Mouse (Mus musculus) limb, embryonic 14.5 days (tissue): ENCODE data around the gene Lhfp. TPM values are rescaled to one million over a fixed set of nuclear protein-coding genes. Genes with fewer than 3 reads are reported as not detected.

ENCODE experiments used
- ATAC-seq: fragments of 200-750 bp; cut with Nextera tagmentation; 2 replicates; pipeline ENCODE4 v1.8.0; 2017; ENCODE audit warnings: low read depth, moderate number of reproducible peaks, moderate TSS enrichment; ENCODE audit not compliant: low FRiP score
- DNase-seq: peaks from one replicate; pipeline ENCODE4 v3.0.0-alpha.2; 2015; ENCODE audit warnings: low spot score
- H3K27ac ChIP-seq: fragments of 300-500 bp; sonication (generic); replicated peaks from 2 replicates; pipeline ENCODE4 v1.5.1; 2014; ENCODE audit warnings: low read depth, mild to moderate bottlenecking, low read length, moderate library complexity, mixed read lengths
- H3K27me3 ChIP-seq: fragments of 300-500 bp; sonication (generic); 2 replicates; pipeline ENCODE4 v1.6.1; 2014; ENCODE audit warnings: low read length, mixed read lengths; ENCODE audit not compliant: control insufficient read depth, insufficient read depth
- H3K36me3 ChIP-seq: fragments of 300-500 bp; sonication (generic); 2 replicates; pipeline ENCODE4 v1.6.1; 2014; ENCODE audit warnings: mild to moderate bottlenecking, low read length, moderate library complexity, mixed read lengths; ENCODE audit not compliant: control insufficient read depth, insufficient read depth
- H3K4me1 ChIP-seq: fragments of 300-500 bp; sonication (generic); 2 replicates; pipeline ENCODE4 v1.6.1; 2014; ENCODE audit warnings: antibody characterized with exemption, low read length, mixed read lengths; ENCODE audit not compliant: control insufficient read depth, insufficient read depth
- H3K4me2 ChIP-seq: fragments of 300-500 bp; sonication (generic); replicated peaks from 2 replicates; pipeline ENCODE4 v1.6.1; 2014; ENCODE audit warnings: low read depth, mild to moderate bottlenecking, low read length, moderate library complexity; ENCODE audit not compliant: severe bottlenecking
- H3K4me3 ChIP-seq: fragments of 300-500 bp; sonication (generic); replicated peaks from 2 replicates; pipeline ENCODE4 v1.5.1; 2014; ENCODE audit warnings: low read length
- H3K9ac ChIP-seq: fragments of 300-500 bp; sonication (generic); 2 replicates; pipeline ENCODE4 v1.6.1; 2014; ENCODE audit warnings: mild to moderate bottlenecking, low read depth, low read length, moderate library complexity; ENCODE audit not compliant: severe bottlenecking
- H3K9me3 ChIP-seq: fragments of 300-500 bp; sonication (generic); 2 replicates; pipeline ENCODE4 v1.6.1; 2016; ENCODE audit warnings: low read length; ENCODE audit not compliant: control insufficient read depth
- POLR2A ChIP-seq: fragments of 200-500 bp; IDR thresholded peaks from 2 replicates; pipeline ENCODE4 v1.8.0; 2012; ENCODE audit warnings: inconsistent platforms, mild to moderate bottlenecking, moderate library complexity, borderline replicate concordance; ENCODE audit not compliant: insufficient read depth, insufficient read length; ENCODE audit errors: extremely low read depth
- WGBS: fragments of 180-500 bp; shearing (Covaris S2); extraction: QIAGEN DNeasy Blood & Tissue Kit; methylation state at CpG from one replicate; pipeline ENCODE4 v1.1.7; 2014; 5-methylcytosine and 5-hydroxymethylcytosine counted together
- polyA plus RNA-seq, 2 experiments: library from polyadenylated mRNA; depleted of rRNA in 1 of 2; stranded (reverse) in 1 of 2; unstranded in 1 of 2; fragments of >200 nt; fragmentation: Nextera tagmentation in 1 of 2; extraction: Ambion mirVana in 1 of 2; gene quantifications; 2 replicates each; pipeline versions ENCODE4 v1.2.1 to v1.2.3; 2012 to 2014

Lhfp gene
- polyA plus RNA-seq, 2 experiments = 83.3 to 94.0 TPM

GRCm38 (mm10) chr3:53065267-53066094 lies 24.2 kb downstream of the Lhfp start:
- no peak overlapping the region for H3K9ac ChIP-seq
- H3K27me3 ChIP-seq = no peaks in the 10 kb centered on the region
- WGBS = 50% methylated on average over 13 of the region's 13 CpGs
- H3K4me1 ChIP-seq = peaks cover 32% of the 10 kb centered on the region
- no peak overlapping the region for H3K27ac ChIP-seq
- no peaks in the 10 kb centered on the region for H3K9me3 ChIP-seq
- 0 out of 2 replicates have a peak, but pooled peaks have one; percentile 34 for ATAC-seq
- no peaks in the 10 kb centered on the region for H3K36me3 ChIP-seq
- TF ChIP-seq POLR2A = no peak
- no peak overlapping the region for H3K4me3 ChIP-seq
- DNase-seq = no peak
- H3K4me2 ChIP-seq = no peak overlapping the region

DNA sequence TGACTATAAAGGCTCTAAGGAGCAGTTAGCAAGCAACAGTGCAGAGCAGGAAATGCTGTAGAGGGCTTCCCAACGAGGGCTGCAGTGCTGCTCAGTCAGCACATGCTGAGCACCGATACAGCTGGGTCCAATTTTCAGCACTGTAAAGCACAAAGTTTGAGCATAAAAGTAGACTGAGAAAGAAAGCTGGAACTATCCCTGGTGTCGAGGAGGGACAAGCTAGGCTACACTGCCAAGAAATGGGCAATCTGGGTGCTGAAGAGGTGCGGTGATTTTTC lies 24.7 kb downstream of the Lhfp start:
- Histone ChIP-seq H3K4me3 (no peak overlapping the region), H3K9ac (no peak overlapping the region), H3K36me3 (no peaks in the 10 kb centered on the region), H3K9me3 (no peaks in the 10 kb centered on the region), H3K4me2 (no peak overlapping the region), H3K27ac (no peak overlapping the region), H3K4me1 (peaks cover 28% of the 10 kb centered on the region), H3K27me3 (no peaks in the 10 kb centered on the region)
- no peak for TF ChIP-seq POLR2A
- ATAC-seq = peak; percentile 50; the same call in 1 of the 2 replicates
- DNase-seq = peak; percentile 68
- WGBS = 29% methylated on average over 4 of the region's 4 CpGs

DNA sequence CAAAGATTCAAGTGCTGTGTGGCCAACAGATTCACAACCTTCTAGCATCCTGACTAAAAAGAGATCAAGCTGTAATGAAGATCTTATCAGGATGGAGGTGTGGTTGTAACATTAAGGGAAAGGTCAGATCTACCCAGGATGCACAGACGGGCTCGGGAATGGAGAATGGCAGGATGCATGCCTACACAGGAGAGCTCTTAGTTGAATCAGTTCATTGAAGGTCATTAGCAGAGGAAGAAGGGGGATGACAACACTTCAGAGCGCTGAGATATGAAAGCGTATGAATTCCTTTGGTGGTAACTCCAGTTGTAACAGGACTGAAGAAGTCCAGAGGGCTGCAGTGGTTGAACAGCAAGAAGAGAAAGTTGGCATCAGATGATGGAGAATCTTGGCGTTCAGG lies 27.1 kb downstream of the Lhfp start:
- no peak for DNase-seq
- H3K27ac ChIP-seq = no peak overlapping the region
- no peak overlapping the region for H3K4me3 ChIP-seq
- no peak overlapping the region for H3K9ac ChIP-seq
- H3K27me3 ChIP-seq = no peaks in the 10 kb centered on the region
- H3K4me2 ChIP-seq = no peak overlapping the region
- peaks cover 27% of the 10 kb centered on the region for H3K4me1 ChIP-seq
- H3K9me3 ChIP-seq = no peaks in the 10 kb centered on the region
- no peaks in the 10 kb centered on the region for H3K36me3 ChIP-seq
- TF ChIP-seq POLR2A = no peak
- 95% methylated on average over 5 of the region's 5 CpGs for WGBS
- no peak for ATAC-seq

DNA sequence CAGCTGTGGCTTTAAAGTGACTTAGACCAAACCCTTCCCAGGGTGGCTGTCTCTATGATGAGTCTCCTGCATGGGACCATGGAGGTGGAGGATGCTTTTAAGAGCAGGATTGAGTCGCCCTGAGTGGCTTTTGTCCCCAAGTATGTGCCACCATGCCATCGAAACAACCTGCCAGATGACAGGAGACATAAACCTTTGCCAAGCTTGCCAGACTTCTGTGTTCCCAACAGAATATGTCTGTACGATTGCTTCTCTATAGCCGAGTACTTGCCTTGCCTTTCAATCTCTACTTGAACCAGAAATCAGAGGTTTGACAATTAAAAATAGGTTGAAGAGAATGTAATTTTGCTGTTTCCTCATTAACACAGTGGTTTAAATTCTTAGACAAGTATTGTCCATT lies 32.9 kb downstream of the Lhfp start:
- WGBS = 88% methylated on average over 4 of the region's 4 CpGs
- H3K9me3 ChIP-seq = no peaks in the 10 kb centered on the region; the same call in 1 of the 2 replicates

DNA sequence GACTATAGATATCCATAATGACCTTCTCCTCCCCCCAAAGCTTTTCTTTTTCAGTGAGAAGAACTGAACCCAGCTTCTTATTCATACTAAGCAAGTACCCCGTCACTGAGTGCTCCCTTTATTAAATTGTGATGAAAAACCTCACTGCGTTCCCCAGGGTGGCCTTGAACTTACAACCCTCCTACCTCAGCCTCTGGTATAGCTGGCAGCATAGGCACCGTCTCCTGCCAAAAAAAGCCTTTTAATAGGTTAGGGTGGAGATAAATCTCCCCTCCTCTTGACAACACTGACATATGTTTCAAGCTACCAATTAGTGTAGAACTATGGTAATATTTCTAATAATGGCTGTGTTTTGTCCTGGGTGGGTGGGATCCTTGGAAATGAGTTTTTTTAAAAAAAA lies 33.4 kb downstream of the Lhfp start:
- Histone ChIP-seq H3K4me2 (no peak overlapping the region), H3K36me3 (no peaks in the 10 kb centered on the region), H3K27ac (no peak overlapping the region), H3K9ac (no peak overlapping the region), H3K4me1 (peaks cover 10% of the 10 kb centered on the region), H3K27me3 (no peaks in the 10 kb centered on the region), H3K9me3 (no peaks in the 10 kb centered on the region; the same call in 1 of the 2 replicates), H3K4me3 (no peak overlapping the region)
- no peak for DNase-seq
- 50% methylated on average over 3 of the region's 3 CpGs for WGBS
- ATAC-seq = no peak
- no peak for TF ChIP-seq POLR2A

More for the DNA sequence above, 32.9 kb downstream of the Lhfp start:
- H3K27me3 ChIP-seq = no peaks in the 10 kb centered on the region
- no peak overlapping the region for H3K9ac ChIP-seq
- no peak for DNase-seq
- ATAC-seq = no peak
- no peak overlapping the region for H3K4me2 ChIP-seq
- no peak for TF ChIP-seq POLR2A
- peaks cover 10% of the 10 kb centered on the region for H3K4me1 ChIP-seq
- no peak overlapping the region for H3K27ac ChIP-seq
- no peak overlapping the region for H3K4me3 ChIP-seq
- no peaks in the 10 kb centered on the region for H3K36me3 ChIP-seq

- Histone ChIP-seq H3K27me3 (no peaks in the 10 kb centered on the region), H3K9ac (no peak overlapping the region), H3K4me3 (no peak overlapping the region), H3K9me3 (no peaks in the 10 kb centered on the region; the same call in 1 of the 2 replicates), H3K36me3 (peaks cover 4% of the 10 kb centered on the region; the same call in 1 of the 2 replicates), H3K27ac (no peak overlapping the region), H3K4me1 (no peaks in the 10 kb centered on the region), H3K4me2 (no peak overlapping the region)
- ATAC-seq (no peak), DNase-seq (no peak)
- TF ChIP-seq POLR2A = no peak
- 89% methylated on average over 6 of the region's 6 CpGs for WGBS
Observed at GRCm38 (mm10) chr3:53080286-53080685, 39.0 kb downstream of the Lhfp start.
